Mouse (Mus musculus): Measurements from ENCODE around the gene Pex19. TPM values are rescaled to one million over a fixed set of nuclear protein-coding genes. Genes with fewer than 3 reads are reported as not detected.

Gene Pex19
- polyA plus RNA-seq, 1 experiment from 2014 or later = 178 TPM

DNA sequence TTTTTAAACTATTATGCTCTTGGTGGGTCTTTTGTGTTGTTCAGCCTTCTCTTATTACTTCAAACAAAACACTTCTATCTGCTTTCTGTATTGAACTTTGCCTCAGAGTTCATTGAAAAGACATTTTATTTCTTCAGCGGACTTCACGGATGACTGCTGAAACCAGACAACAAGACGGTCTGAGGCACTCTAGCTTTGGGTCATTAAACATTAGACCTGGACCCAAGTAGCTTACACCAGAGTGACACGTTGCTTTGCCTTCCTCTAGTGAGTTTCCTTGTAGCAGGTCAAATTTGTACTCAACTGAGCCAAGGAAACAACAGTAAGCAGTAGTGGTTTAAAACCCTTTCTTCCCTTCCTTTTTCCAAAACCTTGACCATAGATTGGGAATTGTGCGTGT is 41.4 kb downstream of the Pex19 start:
- Histone ChIP-seq H3K36me3 (peaks cover 70% of the 10 kb centered on the region), H3K4me3 (no peak overlapping the region), H3K9me3 (replicated peaks) (no peaks in the 10 kb centered on the region), H3K9ac (no peak overlapping the region), H3K27ac (no peak overlapping the region), H3K4me1 (peaks cover 9% of the 10 kb centered on the region; the same call in 1 of the 2 replicates), H3K27me3 (no peaks in the 10 kb centered on the region), H3K4me2 (replicated peaks) (no peak overlapping the region)
- WGBS = 76% methylated on average over 5 of the region's 5 CpGs
- ATAC-seq (ENCODE audit: low FRiP score) = no peak

GRCm38 (mm10) chr1:172169809-172170208 is 43.3 kb downstream of the Pex19 start:
- 99% methylated on average over 5 of the region's 5 CpGs for WGBS
- H3K9ac ChIP-seq = no peak overlapping the region
- H3K27ac ChIP-seq = no peak overlapping the region
- peaks cover 87% of the 10 kb centered on the region for H3K36me3 ChIP-seq
- no peaks in the 10 kb centered on the region for H3K9me3 ChIP-seq (replicated peaks)
- H3K4me2 ChIP-seq (replicated peaks) = no peak overlapping the region
- H3K4me1 ChIP-seq = no peaks in the 10 kb centered on the region
- ATAC-seq (ENCODE audit: low FRiP score) = no peak
- H3K27me3 ChIP-seq = no peaks in the 10 kb centered on the region
- H3K4me3 ChIP-seq = no peak overlapping the region

- H3K36me3 ChIP-seq = peaks cover 87% of the 10 kb centered on the region
- H3K9me3 ChIP-seq (replicated peaks) = no peaks in the 10 kb centered on the region
- no peaks in the 10 kb centered on the region for H3K27me3 ChIP-seq
- no peak overlapping the region for H3K4me3 ChIP-seq
- H3K9ac ChIP-seq = no peak overlapping the region
- no peak overlapping the region for H3K4me2 ChIP-seq (replicated peaks)
- no peak for ATAC-seq (ENCODE audit: low FRiP score)
- no peaks in the 10 kb centered on the region for H3K4me1 ChIP-seq
- no peak overlapping the region for H3K27ac ChIP-seq
- WGBS = 90% methylated on average over 21 of the region's 21 CpGs
Measured at GRCm38 (mm10) chr1:172172381-172172780, 45.8 kb downstream of the Pex19 start.

DNA sequence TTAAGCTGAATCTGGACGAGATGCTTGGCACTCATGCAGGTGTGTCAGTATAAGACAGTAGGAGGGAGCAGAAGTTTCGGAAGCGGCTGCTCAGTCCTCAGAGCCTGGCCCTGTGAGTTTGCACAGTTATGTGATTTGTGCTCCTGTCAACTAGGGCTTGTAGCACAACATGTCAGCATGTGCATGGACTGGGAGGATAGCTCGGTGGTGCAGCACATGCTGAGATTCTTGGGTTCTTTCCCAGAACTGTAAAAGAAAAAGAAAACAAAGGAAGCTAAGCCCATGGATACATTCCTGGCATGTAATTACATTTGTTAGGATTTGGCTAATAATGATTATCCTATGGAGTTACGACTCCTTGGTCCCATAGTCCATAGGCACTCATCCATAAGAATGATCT is 46.6 kb downstream of the Pex19 start:
- H3K4me1 ChIP-seq = no peaks in the 10 kb centered on the region
- ATAC-seq (ENCODE audit: low FRiP score) = no peak
- H3K9me3 ChIP-seq (replicated peaks) = no peaks in the 10 kb centered on the region
- no peak overlapping the region for H3K4me3 ChIP-seq
- 85% methylated on average over 5 of the region's 5 CpGs for WGBS
- H3K9ac ChIP-seq = no peak overlapping the region
- H3K4me2 ChIP-seq (replicated peaks) = no peak overlapping the region
- no peaks in the 10 kb centered on the region for H3K27me3 ChIP-seq
- no peak overlapping the region for H3K27ac ChIP-seq
- peaks cover 86% of the 10 kb centered on the region for H3K36me3 ChIP-seq

- Histone ChIP-seq H3K9me3 (replicated peaks) (no peaks in the 10 kb centered on the region), H3K27ac (no peak overlapping the region), H3K9ac (no peak overlapping the region), H3K4me3 (no peak overlapping the region), H3K36me3 (peaks cover 70% of the 10 kb centered on the region), H3K4me1 (no peaks in the 10 kb centered on the region), H3K27me3 (no peaks in the 10 kb centered on the region), H3K4me2 (replicated peaks) (no peak overlapping the region)
- ATAC-seq (ENCODE audit: low FRiP score) = no peak
- WGBS = 93% methylated on average over 7 of the region's 7 CpGs
Measured at GRCm38 (mm10) chr1:172177791-172178190, 51.2 kb downstream of the Pex19 start.

DNA sequence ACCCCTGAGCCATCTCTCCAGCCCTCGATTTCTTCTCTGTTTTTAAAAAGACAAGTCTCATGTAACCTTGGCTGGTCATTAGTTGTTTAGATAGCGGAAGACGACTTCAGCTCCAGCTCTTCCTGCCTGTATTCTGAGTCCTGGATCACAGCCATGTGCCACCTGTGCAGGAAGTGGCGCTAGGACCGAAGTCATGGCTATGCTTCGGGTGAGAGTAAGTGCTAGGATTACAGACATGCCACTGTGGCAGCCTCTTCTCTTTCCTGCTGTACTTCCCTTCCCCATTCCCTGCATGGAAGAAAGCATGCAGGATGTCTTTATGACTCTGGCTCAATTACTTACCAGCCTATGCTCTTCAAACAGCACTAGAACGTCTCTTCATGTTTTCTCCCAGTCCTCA is 52.5 kb downstream of the Pex19 start:
- Histone ChIP-seq H3K27ac (no peak overlapping the region), H3K4me3 (no peak overlapping the region), H3K36me3 (peaks cover 61% of the 10 kb centered on the region), H3K4me1 (no peaks in the 10 kb centered on the region), H3K9ac (no peak overlapping the region), H3K4me2 (replicated peaks) (no peak overlapping the region), H3K27me3 (no peaks in the 10 kb centered on the region), H3K9me3 (replicated peaks) (no peaks in the 10 kb centered on the region)
- 84% methylated on average over 7 of the region's 7 CpGs for WGBS
- ATAC-seq (ENCODE audit: low FRiP score) = no peak

GRCm38 (mm10) chr1:172180881-172181280 is 54.3 kb downstream of the Pex19 start:
- 70% methylated on average over 4 of the region's 4 CpGs for WGBS
- ATAC-seq (ENCODE audit: low FRiP score) = no peak
- no peak overlapping the region for H3K4me3 ChIP-seq
- H3K4me2 ChIP-seq (replicated peaks) = no peak overlapping the region
- no peaks in the 10 kb centered on the region for H3K4me1 ChIP-seq
- H3K9ac ChIP-seq = no peak overlapping the region
- H3K36me3 ChIP-seq = peaks cover 44% of the 10 kb centered on the region
- no peak overlapping the region for H3K27ac ChIP-seq
- no peaks in the 10 kb centered on the region for H3K9me3 ChIP-seq (replicated peaks)
- H3K27me3 ChIP-seq = no peaks in the 10 kb centered on the region

DNA sequence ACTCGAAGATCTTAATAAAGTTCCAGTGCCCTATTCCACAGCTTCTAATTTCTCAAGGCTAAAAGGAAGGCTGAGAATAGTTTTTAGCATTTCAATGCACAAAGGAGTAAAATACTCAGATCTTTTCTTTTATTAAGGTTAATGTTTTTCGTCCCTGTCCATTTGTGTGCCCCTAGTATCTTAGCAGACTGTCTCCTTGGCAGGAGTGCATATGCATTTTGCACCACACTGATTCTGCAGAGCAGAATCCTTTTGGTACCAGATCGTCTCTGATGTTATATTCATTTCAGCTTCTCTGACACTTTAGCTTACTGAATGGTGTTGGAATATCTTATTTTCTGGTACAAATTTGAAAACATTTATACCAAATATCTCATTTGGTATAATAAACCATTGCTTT is 55.2 kb downstream of the Pex19 start:
- H3K4me3 ChIP-seq = no peak overlapping the region
- 93% methylated on average over 3 of the region's 3 CpGs for WGBS
- no peak overlapping the region for H3K27ac ChIP-seq
- no peaks in the 10 kb centered on the region for H3K4me1 ChIP-seq
- ATAC-seq (ENCODE audit: low FRiP score) = no peak
- no peak overlapping the region for H3K4me2 ChIP-seq (replicated peaks)
- H3K36me3 ChIP-seq = peaks cover 43% of the 10 kb centered on the region
- H3K9ac ChIP-seq = no peak overlapping the region
- no peaks in the 10 kb centered on the region for H3K27me3 ChIP-seq
- no peaks in the 10 kb centered on the region for H3K9me3 ChIP-seq (replicated peaks)

DNA sequence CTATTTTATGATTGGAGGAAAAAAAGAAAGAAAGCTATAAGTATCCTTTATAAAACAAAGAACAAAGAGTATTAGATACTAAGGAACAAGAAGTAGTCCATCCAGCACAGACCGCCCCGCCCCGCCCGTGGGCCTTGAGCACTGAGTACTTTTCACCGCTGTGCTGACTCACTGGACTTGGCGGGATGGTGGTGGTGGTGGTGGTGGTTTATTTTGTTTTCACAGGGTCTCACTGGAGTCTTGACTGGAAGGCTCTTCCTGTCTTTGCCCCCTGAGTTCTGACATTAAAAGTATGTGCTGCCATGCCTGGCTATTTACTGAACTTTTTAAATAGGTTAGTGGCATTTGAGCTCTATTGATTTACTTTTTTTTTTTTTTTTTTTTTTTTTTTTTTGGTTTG is 56.5 kb downstream of the Pex19 start:
- no peaks in the 10 kb centered on the region for H3K27me3 ChIP-seq
- no peak overlapping the region for H3K4me2 ChIP-seq (replicated peaks)
- H3K27ac ChIP-seq = no peak overlapping the region
- WGBS = 97% methylated on average over 6 of the region's 6 CpGs
- no peak overlapping the region for H3K9ac ChIP-seq
- no peaks in the 10 kb centered on the region for H3K4me1 ChIP-seq
- no peak overlapping the region for H3K4me3 ChIP-seq
- H3K9me3 ChIP-seq (replicated peaks) = no peaks in the 10 kb centered on the region
- peaks cover 48% of the 10 kb centered on the region for H3K36me3 ChIP-seq
- no peak for ATAC-seq (ENCODE audit: low FRiP score)

DNA sequence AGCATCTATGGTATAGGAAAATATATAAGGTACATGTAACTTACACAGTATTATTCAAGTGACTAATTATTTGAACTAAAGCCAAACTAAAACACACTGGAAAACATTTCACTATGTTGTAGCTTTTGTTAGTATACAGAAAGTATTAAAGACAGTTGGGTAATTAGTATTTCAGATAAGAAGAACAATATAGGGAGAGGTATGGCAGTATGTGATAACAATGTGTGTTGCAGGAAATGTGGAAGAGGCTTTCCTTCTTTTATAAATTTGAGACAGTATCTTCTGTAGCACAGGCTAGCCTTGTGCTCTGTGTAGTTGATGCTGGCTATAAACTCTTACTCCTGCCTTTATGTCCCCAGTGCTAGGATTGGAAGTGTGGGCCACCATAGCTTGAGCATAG is 57.4 kb downstream of the Pex19 start:
- Histone ChIP-seq H3K27me3 (no peaks in the 10 kb centered on the region), H3K27ac (no peak overlapping the region), H3K4me1 (no peaks in the 10 kb centered on the region), H3K9ac (no peak overlapping the region), H3K36me3 (peaks cover 49% of the 10 kb centered on the region), H3K4me2 (replicated peaks) (no peak overlapping the region), H3K9me3 (replicated peaks) (no peaks in the 10 kb centered on the region), H3K4me3 (no peak overlapping the region)
- no peak for ATAC-seq (ENCODE audit: low FRiP score)

Other genes starting within 250 kb of the Pex19 start
- 0.08 TPM in 1 of 2 replicates, not detected in the other for gene Gm10521, start 231.1 kb upstream of the Pex19 start, polyA plus RNA-seq (2016; fragmentation: Nextera tagmentation; extraction: Ambion mirVana)
- gene Slamf6, start 209.2 kb upstream of the Pex19 start, polyA plus RNA-seq (2016; fragmentation: Nextera tagmentation; extraction: Ambion mirVana) = 0.08 and 0.27 TPM in 2 replicates
- 60.4 and 68.6 TPM in 2 replicates for gene Vangl2, start 98.3 kb upstream of the Pex19 start, polyA plus RNA-seq (2016; fragmentation: Nextera tagmentation; extraction: Ambion mirVana)
- gene Nhlh1, start 69.2 kb upstream of the Pex19 start, polyA plus RNA-seq (2016; fragmentation: Nextera tagmentation; extraction: Ambion mirVana) = 14.5 and 15.3 TPM in 2 replicates
- 233 and 256 TPM in 2 replicates for gene Copa, start 44.2 kb upstream of the Pex19 start, polyA plus RNA-seq (2016; fragmentation: Nextera tagmentation; extraction: Ambion mirVana)
- gene Ncstn, start 44.0 kb upstream of the Pex19 start, polyA plus RNA-seq (2016; fragmentation: Nextera tagmentation; extraction: Ambion mirVana) = 128 and 132 TPM in 2 replicates
- 136 and 137 TPM in 2 replicates for gene Dcaf8, start 21.3 kb downstream of the Pex19 start, polyA plus RNA-seq (2016; fragmentation: Nextera tagmentation; extraction: Ambion mirVana)
- gene Pea15a, start 80.0 kb downstream of the Pex19 start, polyA plus RNA-seq (2016; fragmentation: Nextera tagmentation; extraction: Ambion mirVana) = 322 and 363 TPM in 2 replicates
- gene Casq1, start 93.1 kb downstream of the Pex19 start, polyA plus RNA-seq (2016; fragmentation: Nextera tagmentation; extraction: Ambion mirVana) = 2.3 and 3.8 TPM in 2 replicates
- not detected in 2 replicates for gene Atp1a4, start 131.7 kb downstream of the Pex19 start, polyA plus RNA-seq (2016; fragmentation: Nextera tagmentation; extraction: Ambion mirVana)
- 147 and 159 TPM in 2 replicates for gene Igsf8, start 134.9 kb downstream of the Pex19 start, polyA plus RNA-seq (2016; fragmentation: Nextera tagmentation; extraction: Ambion mirVana)
- 13.7 and 16.1 TPM in 2 replicates for gene Atp1a2, start 171.3 kb downstream of the Pex19 start, polyA plus RNA-seq (2016; fragmentation: Nextera tagmentation; extraction: Ambion mirVana)
- gene Kcnj9, start 202.6 kb downstream of the Pex19 start, polyA plus RNA-seq (2016; fragmentation: Nextera tagmentation; extraction: Ambion mirVana) = 1.2 and 2.0 TPM in 2 replicates
- 0.53 and 0.83 TPM in 2 replicates for gene Kcnj10, start 214.5 kb downstream of the Pex19 start, polyA plus RNA-seq (2016; fragmentation: Nextera tagmentation; extraction: Ambion mirVana)
- gene Pigm, start 249.8 kb downstream of the Pex19 start, polyA plus RNA-seq (2016; fragmentation: Nextera tagmentation; extraction: Ambion mirVana) = 9.4 and 9.8 TPM in 2 replicates

All from hindbrain, embryonic 12.5 days (tissue).